Mouse (Mus musculus) liver, embryonic 15.5 days (tissue): Measurements from ENCODE around the gene Rtn4. TPM values are rescaled to one million over a fixed set of nuclear protein-coding genes. Genes with fewer than 3 reads are reported as not detected.

Source experiments
- ATAC-seq: fragments of 200-750 bp; cut with Nextera tagmentation; 2 replicates; pipeline ENCODE4 v1.8.0; 2017; ENCODE audit warnings: moderate number of reproducible peaks, mild to moderate bottlenecking, moderate library complexity; ENCODE audit not compliant: insufficient read depth
- H3K27ac ChIP-seq: fragments of 300-500 bp; sonication (generic); replicated peaks from 2 replicates; pipeline ENCODE4 v1.5.1; 2015; ENCODE audit warnings: mild to moderate bottlenecking, inconsistent platforms
- H3K27me3 ChIP-seq: fragments of 300-500 bp; sonication (generic); 2 replicates; pipeline ENCODE4 v1.6.1; 2015; ENCODE audit warnings: mild to moderate bottlenecking, inconsistent platforms
- H3K36me3 ChIP-seq: fragments of 300-500 bp; sonication (generic); replicated peaks from 2 replicates; pipeline ENCODE4 v1.6.1; 2015; ENCODE audit warnings: moderate library complexity, mild to moderate bottlenecking, inconsistent platforms
- H3K4me1 ChIP-seq: fragments of 300-500 bp; sonication (generic); replicated peaks from 2 replicates; pipeline ENCODE4 v1.6.1; 2015; ENCODE audit warnings: inconsistent platforms
- H3K4me2 ChIP-seq: fragments of 300-500 bp; sonication (generic); 2 replicates; pipeline ENCODE4 v1.6.1; 2015; ENCODE audit warnings: moderate library complexity, mild to moderate bottlenecking, inconsistent platforms
- H3K4me3 ChIP-seq: fragments of 300-500 bp; sonication (generic); replicated peaks from 2 replicates; pipeline ENCODE4 v1.5.1; 2015; ENCODE audit warnings: mild to moderate bottlenecking, inconsistent platforms
- H3K9ac ChIP-seq: fragments of 300-500 bp; sonication (generic); 2 replicates; pipeline ENCODE4 v1.6.1; 2015; ENCODE audit warnings: moderate library complexity, mild to moderate bottlenecking, inconsistent platforms
- H3K9me3 ChIP-seq: fragments of 300-500 bp; sonication (generic); replicated peaks from 2 replicates; pipeline ENCODE4 v1.6.1; 2016; ENCODE audit warnings: inconsistent platforms
- WGBS: fragments of 180-500 bp; shearing (Covaris S2); methylation state at CpG from one replicate; pipeline ENCODE4 v1.1.7; 2015; ENCODE audit warnings: mixed read lengths; ENCODE audit not compliant: insufficient replicate concordance; 5-methylcytosine and 5-hydroxymethylcytosine counted together
- polyA plus RNA-seq: library from polyadenylated mRNA; unstranded; fragments of >200 nt; fragmentation: Nextera tagmentation; extraction: Ambion mirVana; gene quantifications from 2 replicates; pipeline ENCODE4 v1.2.1, GENCODE M21; 2015

Rtn4 gene
- polyA plus RNA-seq, 1 experiment from 2014 or later = 12.0 TPM

- Histone ChIP-seq H3K36me3 (no peaks in the 10 kb centered on the region), H3K9me3 (no peaks in the 10 kb centered on the region), H3K27ac (no peak overlapping the region), H3K4me2 (no peak overlapping the region), H3K4me3 (no peak overlapping the region), H3K4me1 (no peaks in the 10 kb centered on the region), H3K9ac (no peak overlapping the region), H3K27me3 (no peaks in the 10 kb centered on the region; the same call in 1 of the 2 replicates)
- 53% methylated on average over 4 of the region's 4 CpGs for WGBS
- no peak for ATAC-seq
Observed at GRCm38 (mm10) chr11:29765063-29765462, 72.3 kb downstream of the Rtn4 start.

- H3K27me3 ChIP-seq = no peaks in the 10 kb centered on the region; the same call in 1 of the 2 replicates
- no peak for ATAC-seq
- H3K27ac ChIP-seq = no peak overlapping the region
- H3K36me3 ChIP-seq = no peaks in the 10 kb centered on the region
- no peaks in the 10 kb centered on the region for H3K4me1 ChIP-seq
- H3K4me3 ChIP-seq = no peak overlapping the region
- H3K9ac ChIP-seq = no peak overlapping the region
- 55% methylated on average over 11 of the region's 11 CpGs for WGBS
- no peaks in the 10 kb centered on the region for H3K9me3 ChIP-seq
- no peak overlapping the region for H3K4me2 ChIP-seq
Observed at GRCm38 (mm10) chr11:29766313-29766982, 73.7 kb downstream of the Rtn4 start.

- H3K9ac ChIP-seq = no peak overlapping the region
- H3K4me3 ChIP-seq = no peak overlapping the region
- no peaks in the 10 kb centered on the region for H3K4me1 ChIP-seq
- no peak overlapping the region for H3K27ac ChIP-seq
- no peaks in the 10 kb centered on the region for H3K9me3 ChIP-seq
- H3K36me3 ChIP-seq = no peaks in the 10 kb centered on the region
- no peak for ATAC-seq
- no peaks in the 10 kb centered on the region; the same call in 1 of the 2 replicates for H3K27me3 ChIP-seq
- H3K4me2 ChIP-seq = no peak overlapping the region
Observed at GRCm38 (mm10) chr11:29768523-29768922, 75.8 kb downstream of the Rtn4 start.

- Histone ChIP-seq H3K27ac (no peak overlapping the region), H3K4me2 (no peak overlapping the region), H3K4me3 (no peak overlapping the region), H3K36me3 (no peaks in the 10 kb centered on the region), H3K9me3 (no peaks in the 10 kb centered on the region), H3K9ac (no peak overlapping the region), H3K4me1 (no peaks in the 10 kb centered on the region), H3K27me3 (no peaks in the 10 kb centered on the region; the same call in 1 of the 2 replicates)
- no peak for ATAC-seq
- WGBS = 63% methylated on average over 3 of the region's 3 CpGs
Observed at GRCm38 (mm10) chr11:29770666-29771400, 78.1 kb downstream of the Rtn4 start.

GRCm38 (mm10) chr11:29772279-29772678, 79.5 kb downstream of the Rtn4 start:
- H3K9ac ChIP-seq = no peak overlapping the region
- H3K4me2 ChIP-seq = no peak overlapping the region
- H3K27me3 ChIP-seq = no peaks in the 10 kb centered on the region
- no peak for ATAC-seq
- no peak overlapping the region for H3K4me3 ChIP-seq
- no peaks in the 10 kb centered on the region for H3K4me1 ChIP-seq
- H3K27ac ChIP-seq = no peak overlapping the region
- H3K36me3 ChIP-seq = no peaks in the 10 kb centered on the region
- H3K9me3 ChIP-seq = no peaks in the 10 kb centered on the region
- 63% methylated on average over 1 of the region's 1 CpGs for WGBS

GRCm38 (mm10) chr11:29774296-29774695, 81.5 kb downstream of the Rtn4 start:
- no peaks in the 10 kb centered on the region for H3K36me3 ChIP-seq
- 17% methylated on average over 2 of the region's 2 CpGs for WGBS
- H3K4me3 ChIP-seq = no peak overlapping the region
- H3K4me1 ChIP-seq = no peaks in the 10 kb centered on the region
- H3K27ac ChIP-seq = no peak overlapping the region
- no peaks in the 10 kb centered on the region for H3K27me3 ChIP-seq
- no peak for ATAC-seq
- no peak overlapping the region for H3K9ac ChIP-seq
- no peaks in the 10 kb centered on the region for H3K9me3 ChIP-seq
- H3K4me2 ChIP-seq = no peak overlapping the region

GRCm38 (mm10) chr11:29774760-29775159, 82.0 kb downstream of the Rtn4 start:
- Histone ChIP-seq H3K36me3 (no peaks in the 10 kb centered on the region), H3K4me3 (no peak overlapping the region), H3K4me2 (no peak overlapping the region), H3K9me3 (no peaks in the 10 kb centered on the region), H3K4me1 (no peaks in the 10 kb centered on the region), H3K9ac (no peak overlapping the region), H3K27ac (no peak overlapping the region), H3K27me3 (no peaks in the 10 kb centered on the region)
- WGBS = 33% methylated on average over 2 of the region's 2 CpGs
- no peak for ATAC-seq

GRCm38 (mm10) chr11:29777964-29778363, 85.2 kb downstream of the Rtn4 start:
- H3K4me1 ChIP-seq = no peaks in the 10 kb centered on the region
- no peak overlapping the region for H3K9ac ChIP-seq
- H3K27me3 ChIP-seq = no peaks in the 10 kb centered on the region
- H3K27ac ChIP-seq = no peak overlapping the region
- no peaks in the 10 kb centered on the region for H3K36me3 ChIP-seq
- no peak overlapping the region for H3K4me2 ChIP-seq
- H3K9me3 ChIP-seq = no peaks in the 10 kb centered on the region
- ATAC-seq = no peak
- H3K4me3 ChIP-seq = no peak overlapping the region

- no peak overlapping the region for H3K4me2 ChIP-seq
- H3K9ac ChIP-seq = no peak overlapping the region
- WGBS = 48% methylated on average over 3 of the region's 3 CpGs
- no peaks in the 10 kb centered on the region for H3K4me1 ChIP-seq
- H3K9me3 ChIP-seq = no peaks in the 10 kb centered on the region
- H3K36me3 ChIP-seq = no peaks in the 10 kb centered on the region
- H3K27me3 ChIP-seq = no peaks in the 10 kb centered on the region
- no peak overlapping the region for H3K4me3 ChIP-seq
- H3K27ac ChIP-seq = no peak overlapping the region
- ATAC-seq = no peak
Observed at GRCm38 (mm10) chr11:29778936-29779335, 86.2 kb downstream of the Rtn4 start.

- no peak for ATAC-seq
- Histone ChIP-seq H3K27ac (no peak overlapping the region), H3K27me3 (no peaks in the 10 kb centered on the region), H3K4me3 (no peak overlapping the region), H3K4me2 (no peak overlapping the region), H3K36me3 (no peaks in the 10 kb centered on the region), H3K4me1 (no peaks in the 10 kb centered on the region), H3K9me3 (no peaks in the 10 kb centered on the region), H3K9ac (no peak overlapping the region)
- WGBS = 44% methylated on average over 2 of the region's 2 CpGs
Observed at GRCm38 (mm10) chr11:29779409-29780026, 86.8 kb downstream of the Rtn4 start.

- H3K9ac ChIP-seq = no peak overlapping the region
- H3K4me3 ChIP-seq = no peak overlapping the region
- peak; percentile 60 for ATAC-seq
- no peaks in the 10 kb centered on the region for H3K36me3 ChIP-seq
- 32% methylated on average over 6 of the region's 6 CpGs for WGBS
- no peak overlapping the region for H3K27ac ChIP-seq
- no peak overlapping the region for H3K4me2 ChIP-seq
- no peaks in the 10 kb centered on the region for H3K9me3 ChIP-seq
- peaks cover 16% of the 10 kb centered on the region for H3K4me1 ChIP-seq
- H3K27me3 ChIP-seq = no peaks in the 10 kb centered on the region
Observed at GRCm38 (mm10) chr11:29786583-29787219, 94.0 kb downstream of the Rtn4 start.
